In genomic region chr4:138453753-138454570, GRCm38 (mm10) we compare ENCODE assay signal across 9 mouse cellular contexts. TPM values are rescaled to one million over a fixed set of nuclear protein-coding genes. Genes with fewer than 3 reads are reported as not detected.
DNase-seq lines count a peak whose midpoint lies in the region; ATAC-seq and TF ChIP-seq lines count a peak whose summit lies in the region.
"Had no signal": no experiment of that assay in that cellular context is flagged by ENCODE, and none has a peak within 500 bp of the region (broad histone marks: within the 10 kb centered on the region; RNA-seq: fewer than 3 reads in every experiment).

Gene Camk2n1, plus strand, starts transcription at chr4:138454314.

- no peaks in the 10 kb centered on the region for H3K9me3 ChIP-seq in forebrain, embryonic 12.5 days
- H3K9me3 ChIP-seq in heart, embryonic 15.5 days (replicated peaks) = no peaks in the 10 kb centered on the region
- H3K9me3 ChIP-seq in stomach, postnatal 0 days (ENCODE audit: control insufficient read depth, low read length) = no peaks in the 10 kb centered on the region

- WGBS in forebrain, embryonic 12.5 days = under 1% methylated on average over 45 of the region's 64 CpGs
- under 1% methylated on average over 40 of the region's 64 CpGs for WGBS in heart, embryonic 15.5 days
- under 1% methylated on average over 45 of the region's 64 CpGs for WGBS in liver, adult 2 months
- WGBS in stomach, postnatal 0 days = 2% methylated on average over 21 of the region's 64 CpGs

- peak; percentile 88 for TF ChIP-seq POLR2A in liver, adult 2 months (IDR thresholded peaks at IDR 0.05; ENCODE audit: extremely low read depth, insufficient read depth, low read length)

- H3K27me3 ChIP-seq in forebrain, embryonic 12.5 days = peaks cover 78% of the 10 kb centered on the region
- peaks cover 89% of the 10 kb centered on the region for H3K27me3 ChIP-seq in heart, embryonic 15.5 days
- H3K27me3 ChIP-seq in liver, adult 2 months (ENCODE audit: control insufficient read depth, insufficient read depth, low read length) = no peaks in the 10 kb centered on the region
- no peaks in the 10 kb centered on the region for H3K27me3 ChIP-seq in stomach, postnatal 0 days (ENCODE audit: control insufficient read depth, insufficient read depth, low read length)

- peak within 1 kb of the TSS; percentile 90 for H3K9ac ChIP-seq in forebrain, embryonic 12.5 days
- H3K9ac ChIP-seq in heart, embryonic 15.5 days = peak within 1 kb of the TSS; percentile 63
- H3K9ac ChIP-seq in liver, adult 2 months (ENCODE audit: low read depth, low read length) = peak within 1 kb of the TSS; percentile 100
- peak within 1 kb of the TSS; percentile 86 for H3K9ac ChIP-seq in stomach, postnatal 0 days (ENCODE audit: low read length)

- H3K4me3 ChIP-seq in forebrain, embryonic 12.5 days (replicated peaks) = peak within 1 kb of the TSS; percentile 85
- peak within 1 kb of the TSS; percentile 65 for H3K4me3 ChIP-seq in heart, embryonic 15.5 days
- H3K4me3 ChIP-seq in liver, adult 2 months (ENCODE audit: insufficient read depth, low read depth, low read length) = peak within 1 kb of the TSS; percentile 99
- H3K4me3 ChIP-seq in stomach, postnatal 0 days (ENCODE audit: low read depth, low read length) = peak within 1 kb of the TSS; percentile 82

- peaks cover 55% of the 10 kb centered on the region for H3K4me1 ChIP-seq in forebrain, embryonic 12.5 days
- H3K4me1 ChIP-seq in heart, embryonic 15.5 days (replicated peaks) = peaks cover 26% of the 10 kb centered on the region
- H3K4me1 ChIP-seq in liver, adult 2 months (ENCODE audit: control insufficient read depth, insufficient read depth, low read length) = peaks cover 10% of the 10 kb centered on the region
- peaks cover 3% of the 10 kb centered on the region; the same call in 1 of the 2 replicates for H3K4me1 ChIP-seq in stomach, postnatal 0 days (replicated peaks; ENCODE audit: control insufficient read depth, insufficient read depth)

- peak; percentile 81 for ATAC-seq in forebrain, embryonic 12.5 days (ENCODE audit: low FRiP score)
- peak; percentile 78 for ATAC-seq in heart, embryonic 15.5 days (replicated peaks; ENCODE audit: insufficient number of reproducible peaks, insufficient read depth, low FRiP score, low read depth)
- ATAC-seq in monocyte, adult 5-6 weeks (replicated peaks; ENCODE audit: insufficient number of reproducible peaks, low FRiP score, low TSS enrichment, poor library complexity, severe bottlenecking) = no peak
- peak; percentile 86 for ATAC-seq in stomach, postnatal 0 days (ENCODE audit: low FRiP score, low TSS enrichment)

- no peaks in the 10 kb centered on the region for H3K36me3 ChIP-seq in forebrain, embryonic 12.5 days (replicated peaks)
- H3K36me3 ChIP-seq in heart, embryonic 15.5 days = no peaks in the 10 kb centered on the region
- no peaks in the 10 kb centered on the region for H3K36me3 ChIP-seq in liver, adult 2 months (ENCODE audit: control insufficient read depth, insufficient read depth, low read length)
- H3K36me3 ChIP-seq in stomach, postnatal 0 days (ENCODE audit: control insufficient read depth, insufficient read depth, low read length) = no peaks in the 10 kb centered on the region

- TF ChIP-seq EP300 in stomach, postnatal 0 days (optimal IDR thresholded peaks at IDR 0.05) = no peak

- peaks cover 10% of the 10 kb centered on the region; the same call in 1 of the 2 replicates for H3K79me2 ChIP-seq in liver, adult 2 months (ENCODE audit: control insufficient read depth, insufficient read depth, low read length)

- H3K27ac ChIP-seq in forebrain, embryonic 12.5 days = peak within 1 kb of the TSS; percentile 90
- H3K27ac ChIP-seq in heart, embryonic 15.5 days = peak within 1 kb of the TSS; percentile 64
- H3K27ac ChIP-seq in liver, adult 2 months (replicated peaks; ENCODE audit: insufficient read depth, low read depth, low read length) = peak within 1 kb of the TSS; percentile 87
- H3K27ac ChIP-seq in stomach, postnatal 0 days (replicated peaks) = peak within 1 kb of the TSS; percentile 92

- H3K4me2 ChIP-seq in forebrain, embryonic 12.5 days = peak within 1 kb of the TSS; percentile 96
- peak within 1 kb of the TSS; percentile 95 for H3K4me2 ChIP-seq in heart, embryonic 15.5 days
- H3K4me2 ChIP-seq in stomach, postnatal 0 days (replicated peaks; ENCODE audit: low read depth) = peak within 1 kb of the TSS; percentile 86

- DNase-seq in CD4-positive helper T cell, adult 2 months (ENCODE audit: low read depth, low spot score) = peak; percentile 61
- peak; percentile 94 for DNase-seq in brain, adult 2 months (ENCODE audit: low read depth, low spot score)
- DNase-seq in kidney, postnatal 10 days = peak; percentile 94
- peak; percentile 78 for DNase-seq in liver, adult 2 months (ENCODE audit: extremely low read depth, low read depth, low spot score)
- peak; percentile 92 for DNase-seq in stomach, postnatal 0 days (ENCODE audit: low spot score)

- no peak for TF ChIP-seq CTCF in liver, adult 2 months (IDR thresholded peaks at IDR 0.05; ENCODE audit: low read depth, low read length)
- TF ChIP-seq CTCF in stomach, postnatal 0 days (IDR thresholded peaks at IDR 0.05; ENCODE audit: low read depth) = no peak

RNA-seq across cellular contexts. Expression of gene Camk2n1, which starts in this region (rescaled TPM):
- 4.8 and 5.4 TPM in 2 replicates for polyA plus RNA-seq in forebrain, embryonic 12.5 days (2016; fragmentation: Nextera tagmentation; extraction: Ambion mirVana)
- 1.3 and 1.5 TPM in 2 replicates for polyA plus RNA-seq in heart, embryonic 15.5 days (2015; fragmentation: Nextera tagmentation; extraction: Ambion mirVana)
- 15.4 and 18.6 TPM in 2 replicates for total RNA-seq in liver, adult 2 months (2014; rRNA removed)
- polyA plus RNA-seq in liver, adult 2 months (2012; rRNA removed) = 40.4 and 52.5 TPM in 2 replicates
- 10.8 to 19.2 TPM (median 11.3 TPM) in 3 replicates for total RNA-seq in monocyte, adult 5-6 weeks (2017)
- 4.5 and 4.8 TPM in 2 replicates for polyA plus RNA-seq in stomach, postnatal 0 days (2015; fragmentation: Nextera tagmentation; extraction: Ambion mirVana)
- total RNA-seq: MEL had no signal
